Mouse (Mus musculus) megakaryocyte, embryonic 14.5 days (primary cell): ENCODE measurements at regions not wholly inside any gene's neighbourhood (a gene's known extent, or its start where the extent isn't known, plus 50 kb on each side); places are given as distances from the start of the nearest gene placed in this dataset.

ENCODE experiments used
- FLI1 ChIP-seq: IDR thresholded peaks from 2 replicates; pipeline ENCODE4 v1.6.1; 2012; ENCODE audit warnings: low read length, inconsistent platforms, mixed read lengths
- GATA1 ChIP-seq: IDR thresholded peaks from 3 replicates; pipeline ENCODE4 v1.6.1; 2012; ENCODE audit warnings: mixed read lengths, low read length, inconsistent platforms, borderline replicate concordance

DNA sequence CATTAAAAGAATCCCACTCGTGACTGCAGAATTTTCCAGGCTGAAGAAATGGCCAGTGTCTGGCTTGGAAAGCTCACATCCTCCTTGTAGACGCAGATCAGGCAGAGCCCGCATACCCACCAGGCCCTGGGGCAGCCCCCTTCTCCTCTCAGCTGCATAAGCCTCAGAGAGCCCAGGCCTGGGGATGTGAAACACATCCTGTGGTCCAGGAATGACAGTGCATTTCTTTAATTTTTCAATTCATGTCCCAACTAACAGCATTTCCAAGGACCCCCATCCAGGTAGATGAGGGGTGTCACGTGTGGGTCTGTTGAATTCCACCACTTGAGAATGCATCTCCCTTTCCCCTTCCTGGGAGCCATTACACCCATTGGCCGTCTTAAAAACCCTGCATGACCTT, 68.6 kb upstream of the Ppp2r5c start:
- TF ChIP-seq GATA1: no peak
- no peak for TF ChIP-seq FLI1
